Mouse (Mus musculus) liver, adult 2 months (tissue): Measurements from ENCODE around the gene Smarce1. TPM values are rescaled to one million over a fixed set of nuclear protein-coding genes. Genes with fewer than 3 reads are reported as not detected.
A peak's percentile ranks its signal among the peaks of the same experiment; 100 is the strongest.

Experiments
- DNase-seq: peaks from one replicate; pipeline ENCODE4 v3.0.0-alpha.2; 2011; ENCODE audit warnings: low read depth, low spot score; ENCODE audit errors: extremely low read depth
- H3K27ac ChIP-seq: fragments of 200-500 bp; replicated peaks from 2 replicates; pipeline ENCODE4 v1.5.1; 2012; ENCODE audit warnings: low read depth, mild to moderate bottlenecking, control low read depth, inconsistent platforms, low read length; ENCODE audit not compliant: insufficient read depth
- H3K27me3 ChIP-seq: fragments of 200-500 bp; 2 replicates; pipeline ENCODE4 v1.6.1; 2012; ENCODE audit warnings: mild to moderate bottlenecking, moderate library complexity, low read length, inconsistent platforms; ENCODE audit not compliant: control insufficient read depth, insufficient read depth
- H3K36me3 ChIP-seq: fragments of 200-500 bp; 2 replicates; pipeline ENCODE4 v1.6.1; 2012; ENCODE audit warnings: low read length, inconsistent platforms; ENCODE audit not compliant: control insufficient read depth, insufficient read depth
- H3K4me1 ChIP-seq: fragments of 200-500 bp; 2 replicates; pipeline ENCODE4 v1.6.1; 2011; ENCODE audit warnings: low read length; ENCODE audit not compliant: control insufficient read depth, insufficient read depth
- H3K4me3 ChIP-seq: fragments of 200-500 bp; 2 replicates; pipeline ENCODE4 v1.5.1; 2011; ENCODE audit warnings: low read depth, mild to moderate bottlenecking, control low read depth, low read length, moderate library complexity; ENCODE audit not compliant: insufficient read depth
- H3K79me2 ChIP-seq: fragments of 200-500 bp; 2 replicates; pipeline ENCODE4 v1.6.1; 2012; ENCODE audit warnings: inconsistent platforms, mild to moderate bottlenecking, low read length, moderate library complexity; ENCODE audit not compliant: control insufficient read depth, insufficient read depth
- H3K9ac ChIP-seq: fragments of 200-500 bp; 2 replicates; pipeline ENCODE4 v1.6.1; 2012; ENCODE audit warnings: low read depth, mild to moderate bottlenecking, control low read depth, inconsistent platforms, low read length
- CTCF ChIP-seq: fragments of 200-500 bp; IDR thresholded peaks from 2 replicates; pipeline ENCODE4 v1.5.1; 2011; ENCODE audit warnings: low read depth, low read length, control low read depth
- POLR2A ChIP-seq: fragments of 200-500 bp; IDR thresholded peaks from 2 replicates; pipeline ENCODE4 v1.6.1; 2011; ENCODE audit warnings: low read length, control low read depth; ENCODE audit not compliant: insufficient read depth; ENCODE audit errors: extremely low read depth
- WGBS: fragments of 180-500 bp; shearing (Covaris S2); methylation state at CpG from one replicate; pipeline ENCODE4 v1.1.7; 2018; 5-methylcytosine and 5-hydroxymethylcytosine counted together
- polyA plus RNA-seq: library from polyadenylated mRNA; depleted of rRNA; stranded (reverse); fragments of >200 nt; gene quantifications from 2 replicates; pipeline ENCODE4 v1.2.3, GENCODE M21; 2012
- total RNA-seq: library from RNA; depleted of rRNA; stranded (reverse); fragments of >200 nt; gene quantifications from 2 replicates; pipeline ENCODE4 v1.2.3, GENCODE M21; 2014

Smarce1 gene
- total and polyA plus RNA-seq, 2 experiments = 8.7 to 35.9 TPM

- peak; percentile 5 for DNase-seq
- Histone ChIP-seq H3K9ac (no peak overlapping the region), H3K79me2 (no peaks in the 10 kb centered on the region), H3K4me3 (no peak overlapping the region), H3K36me3 (no peaks in the 10 kb centered on the region), H3K27ac (peak overlapping the region; percentile 48), H3K27me3 (no peaks in the 10 kb centered on the region), H3K4me1 (no peaks in the 10 kb centered on the region)
- WGBS = 69% methylated on average over 9 of the region's 9 CpGs
- no peak for TF ChIP-seq CTCF
- no peak for TF ChIP-seq POLR2A
These were observed 35.0 kb upstream of the Smarce1 start for GRCm38 (mm10) chr11:99265796-99266195.

GRCm38 (mm10) chr11:99265220-99265619 lies 34.4 kb upstream of the Smarce1 start:
- Histone ChIP-seq H3K27me3 (no peaks in the 10 kb centered on the region), H3K36me3 (no peaks in the 10 kb centered on the region), H3K9ac (no peak overlapping the region), H3K4me1 (no peaks in the 10 kb centered on the region), H3K4me3 (no peak overlapping the region), H3K27ac (no peak overlapping the region), H3K79me2 (no peaks in the 10 kb centered on the region)
- WGBS = 80% methylated on average over 9 of the region's 9 CpGs
- no peak for TF ChIP-seq POLR2A
- no peak for DNase-seq

GRCm38 (mm10) chr11:99256213-99256612 lies 25.4 kb upstream of the Smarce1 start:
- Histone ChIP-seq H3K27ac (no peak overlapping the region), H3K36me3 (no peaks in the 10 kb centered on the region), H3K27me3 (no peaks in the 10 kb centered on the region), H3K4me3 (no peak overlapping the region), H3K9ac (no peak overlapping the region), H3K79me2 (no peaks in the 10 kb centered on the region), H3K4me1 (no peaks in the 10 kb centered on the region)
- TF ChIP-seq CTCF (peak; percentile 32), POLR2A (no peak)
- 83% methylated on average over 4 of the region's 4 CpGs for WGBS
- DNase-seq = no peak

- no peak overlapping the region for H3K27ac ChIP-seq
- no peak overlapping the region for H3K9ac ChIP-seq
- no peaks in the 10 kb centered on the region for H3K79me2 ChIP-seq
- TF ChIP-seq CTCF = no peak
- no peak for TF ChIP-seq POLR2A
- H3K4me1 ChIP-seq = no peaks in the 10 kb centered on the region; the same call in 1 of the 2 replicates
- no peak for DNase-seq
- no peaks in the 10 kb centered on the region for H3K27me3 ChIP-seq
- WGBS = 92% methylated on average over 8 of the region's 8 CpGs
- no peaks in the 10 kb centered on the region for H3K36me3 ChIP-seq
- H3K4me3 ChIP-seq = no peak overlapping the region
These were observed 24.5 kb upstream of the Smarce1 start for GRCm38 (mm10) chr11:99255316-99255715.

- Histone ChIP-seq H3K27me3 (no peaks in the 10 kb centered on the region), H3K4me3 (no peak overlapping the region), H3K36me3 (no peaks in the 10 kb centered on the region), H3K9ac (no peak overlapping the region), H3K27ac (no peak overlapping the region), H3K4me1 (no peaks in the 10 kb centered on the region; the same call in 1 of the 2 replicates), H3K79me2 (no peaks in the 10 kb centered on the region)
- TF ChIP-seq POLR2A = no peak
- TF ChIP-seq CTCF = 0 out of 2 replicates have a peak, but pooled peaks have one; percentile 18
- DNase-seq = no peak
- 68% methylated on average over 2 of the region's 2 CpGs for WGBS
These were observed 23.1 kb upstream of the Smarce1 start for GRCm38 (mm10) chr11:99253893-99254292.

GRCm38 (mm10) chr11:99252671-99253070 lies 21.9 kb upstream of the Smarce1 start:
- 77% methylated on average over 8 of the region's 8 CpGs for WGBS
- Histone ChIP-seq H3K27ac (no peak overlapping the region), H3K79me2 (no peaks in the 10 kb centered on the region), H3K36me3 (no peaks in the 10 kb centered on the region), H3K27me3 (no peaks in the 10 kb centered on the region), H3K9ac (no peak overlapping the region), H3K4me1 (no peaks in the 10 kb centered on the region; the same call in 1 of the 2 replicates), H3K4me3 (no peak overlapping the region)
- no peak for TF ChIP-seq POLR2A
- TF ChIP-seq CTCF = no peak
- DNase-seq = no peak
